Comparison of ENCODE assay signal across 8 mouse cellular contexts in the genomic region with DNA sequence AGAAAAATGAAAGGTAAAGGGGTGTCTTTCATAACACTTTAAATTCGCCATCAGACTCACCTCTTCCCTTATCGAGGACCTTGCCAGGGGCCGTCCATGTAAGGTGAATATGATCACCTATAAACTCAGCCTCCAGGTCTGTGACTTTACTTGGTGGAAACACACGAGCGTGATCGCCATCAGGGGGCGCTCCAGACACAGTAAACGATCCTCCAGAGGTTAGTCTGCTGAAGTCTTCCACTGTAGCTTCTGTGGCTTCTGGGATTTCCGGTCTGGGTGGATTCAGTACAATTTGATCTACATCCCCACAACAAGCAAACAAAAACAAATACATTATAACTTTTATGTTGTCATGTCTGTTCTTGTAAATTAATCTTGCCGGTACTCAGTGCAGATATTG. TPM values are rescaled to one million over a fixed set of nuclear protein-coding genes. Genes with fewer than 3 reads are reported as not detected.
A peak's percentile ranks its signal among the peaks of the same experiment; 100 is the strongest.
DNase-seq lines count a peak whose midpoint lies in the region; ATAC-seq and TF ChIP-seq lines count a peak whose summit lies in the region.

No protein-coding gene starts in this region.

- H3K4me3 ChIP-seq in forebrain, postnatal 0 days (ENCODE audit: low read depth, low read length) = no peak overlapping the region
- no peak overlapping the region for H3K4me3 ChIP-seq in hindbrain, embryonic 13.5 days

- DNase-seq in Patski (ENCODE audit: low read depth, low spot score) = peak; percentile 27
- DNase-seq in cerebellum, adult 18-20 months = peak; percentile 63 to 67
- DNase-seq in forebrain, postnatal 0 days = peak; percentile 80
- DNase-seq in layer of hippocampus, adult 9-11 months = peak; percentile 68
- DNase-seq in lung, postnatal 36 days = peak; percentile 84
- peak; percentile 84 to 92 for DNase-seq in right cerebral cortex, postnatal 10 days (ENCODE audit: low spot score in 2 of 2)
- peak; percentile 91 for DNase-seq in urinary bladder, postnatal 14 days (ENCODE audit: low spot score)

- no peaks in the 10 kb centered on the region for H3K36me3 ChIP-seq in forebrain, postnatal 0 days (ENCODE audit: insufficient read depth)
- H3K36me3 ChIP-seq in hindbrain, embryonic 13.5 days = no peaks in the 10 kb centered on the region

- H3K9ac ChIP-seq in forebrain, postnatal 0 days = no peak overlapping the region
- H3K9ac ChIP-seq in hindbrain, embryonic 13.5 days = no peak overlapping the region

- H3K4me2 ChIP-seq in forebrain, postnatal 0 days (ENCODE audit: low read depth) = no peak overlapping the region
- no peak overlapping the region for H3K4me2 ChIP-seq in hindbrain, embryonic 13.5 days

- TF ChIP-seq CTCF in Patski (IDR thresholded peaks at IDR 0.05) = peak; percentile 96
- peak; percentile 81 for TF ChIP-seq CTCF in forebrain, postnatal 0 days (IDR thresholded peaks at IDR 0.05; ENCODE audit: low read depth)

- no peaks in the 10 kb centered on the region for H3K9me3 ChIP-seq in forebrain, postnatal 0 days (ENCODE audit: low read length)
- no peaks in the 10 kb centered on the region for H3K9me3 ChIP-seq in hindbrain, embryonic 13.5 days

- POLR2A ChIA-PET in Patski (lab: Charles Lee) = interaction anchor here (1.2 to 2.2 kb wide), 2 partner anchors 180 to 299 kb away, joined by 3 to 8 read pairs; no protein-coding TSS in a partner anchor

- CTCF ChIA-PET in Patski (lab: Charles Lee) = interaction anchor here (0.8 to 3.4 kb wide), 31 partner anchors 9 to 308 kb away, joined by 3 to 67 read pairs (median 5); partner anchors contain the start of genes Clca2, Clca3b and Clca4a

- H3K27ac ChIP-seq in forebrain, postnatal 0 days (ENCODE audit: low read depth, low read length) = no peak overlapping the region
- H3K27ac ChIP-seq in hindbrain, embryonic 13.5 days = no peak overlapping the region

- WGBS in forebrain, postnatal 0 days = 14% methylated on average over 10 of the region's 10 CpGs
- WGBS in hindbrain, embryonic 13.5 days = 22% methylated on average over 10 of the region's 10 CpGs

- peak; percentile 72 for ATAC-seq in Patski
- peak; percentile 88 for ATAC-seq in forebrain, postnatal 0 days
- peak; percentile 73; the same call in 1 of the 2 replicates for ATAC-seq in hindbrain, embryonic 13.5 days (ENCODE audit: low FRiP score)

- H3K27me3 ChIP-seq in Patski = no peaks in the 10 kb centered on the region
- H3K27me3 ChIP-seq in forebrain, postnatal 0 days (ENCODE audit: insufficient read depth, low read length) = no peaks in the 10 kb centered on the region
- no peaks in the 10 kb centered on the region for H3K27me3 ChIP-seq in hindbrain, embryonic 13.5 days

- in situ Hi-C loops in Patski (cut with MboI; ENCODE audit: low pct_unique_long_range_greater_than_20kb) = loop anchor here (10.0 kb wide), 2 partner anchors 180 to 300 kb away; no protein-coding TSS in a partner anchor

- no peaks in the 10 kb centered on the region for H3K4me1 ChIP-seq in forebrain, postnatal 0 days (ENCODE audit: insufficient read depth)
- no peaks in the 10 kb centered on the region for H3K4me1 ChIP-seq in hindbrain, embryonic 13.5 days (replicated peaks)

RNA-seq across cellular contexts. Expression of gene Clca3a2, which starts 5.9 kb away (rescaled TPM):
- 0.30 TPM for polyA plus RNA-seq in Patski (2021)
- 0.33 and 0.54 TPM in 2 replicates for total RNA-seq in forebrain, postnatal 0 days (2014; rRNA removed)
- 0.06 and 0.42 TPM in 2 replicates for polyA plus RNA-seq in forebrain, postnatal 0 days (2015; fragmentation: Nextera tagmentation; extraction: Ambion mirVana)
- not detected in 2 replicates for polyA plus RNA-seq in hindbrain, embryonic 13.5 days (2015; fragmentation: Nextera tagmentation; extraction: Ambion mirVana)

RNA-seq across cellular contexts. Expression of gene Clca3b, which starts 24.0 kb away (rescaled TPM):
- polyA plus RNA-seq in Patski (2021) = 1.2 TPM
- not detected in 2 replicates for total RNA-seq in forebrain, postnatal 0 days (2014; rRNA removed)
- polyA plus RNA-seq in forebrain, postnatal 0 days (2015; fragmentation: Nextera tagmentation; extraction: Ambion mirVana) = not detected in 2 replicates
- polyA plus RNA-seq in hindbrain, embryonic 13.5 days (2015; fragmentation: Nextera tagmentation; extraction: Ambion mirVana) = not detected in 2 replicates

Comparison
In these comparisons a context has a peak if more than half of its experiments do, and no peak if none do; other contexts are left out.
1. DNase-seq: peak in every context shown above with its lines; median percentile 91 in urinary bladder, postnatal 14 days; 88 in right cerebral cortex, postnatal 10 days; 84 in lung, postnatal 36 days; 80 in forebrain, postnatal 0 days; 68 in layer of hippocampus, adult 9-11 months; 65 in cerebellum, adult 18-20 months; 27 in Patski.